Mouse (Mus musculus): ENCODE results near the gene Gas8.

DNA sequence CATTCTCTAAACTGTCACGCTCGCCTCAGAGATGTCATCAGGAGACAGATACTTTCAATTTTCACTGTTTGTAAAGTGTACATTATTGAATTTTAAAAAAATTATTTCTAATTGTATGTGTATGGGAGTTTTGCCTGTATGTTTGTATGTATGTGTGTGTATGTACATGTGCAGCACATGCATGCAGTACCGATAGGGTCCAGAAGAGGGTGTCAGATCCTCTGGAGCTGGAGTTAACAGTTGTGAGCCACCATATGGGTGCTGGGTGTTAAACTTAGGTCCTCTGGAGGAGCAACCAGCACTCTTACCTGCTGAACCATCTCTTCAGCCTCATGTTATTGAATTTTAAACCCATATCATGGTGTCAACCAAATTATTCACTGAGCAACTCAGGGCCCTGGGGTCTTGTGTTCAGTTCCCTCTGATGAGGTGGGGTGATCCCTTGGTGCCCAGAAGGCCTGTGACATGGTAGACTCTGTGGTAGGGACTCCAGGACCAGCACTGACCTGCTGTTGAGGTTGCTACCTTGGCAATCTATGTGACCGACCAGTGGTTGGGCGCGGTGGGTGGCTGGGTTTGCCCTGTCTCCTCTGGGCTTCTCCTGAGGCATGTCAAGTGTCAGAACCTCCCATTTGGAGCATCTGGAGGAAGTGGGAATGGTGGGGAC is 14.7 kb upstream of the Gas8 start:
- TF ChIP-seq CTCF (IDR thresholded peaks at IDR 0.05; ENCODE audit: extremely low read depth, insufficient read depth, low read length) (no peak), POLR2A (IDR thresholded peaks at IDR 0.05; ENCODE audit: extremely low read depth, insufficient read depth, low read length) (no peak)

All from cortical plate, adult 2 months (tissue).